Mouse (Mus musculus): ENCODE measurements around the gene Cdc42.

Cdc42 gene

DNA sequence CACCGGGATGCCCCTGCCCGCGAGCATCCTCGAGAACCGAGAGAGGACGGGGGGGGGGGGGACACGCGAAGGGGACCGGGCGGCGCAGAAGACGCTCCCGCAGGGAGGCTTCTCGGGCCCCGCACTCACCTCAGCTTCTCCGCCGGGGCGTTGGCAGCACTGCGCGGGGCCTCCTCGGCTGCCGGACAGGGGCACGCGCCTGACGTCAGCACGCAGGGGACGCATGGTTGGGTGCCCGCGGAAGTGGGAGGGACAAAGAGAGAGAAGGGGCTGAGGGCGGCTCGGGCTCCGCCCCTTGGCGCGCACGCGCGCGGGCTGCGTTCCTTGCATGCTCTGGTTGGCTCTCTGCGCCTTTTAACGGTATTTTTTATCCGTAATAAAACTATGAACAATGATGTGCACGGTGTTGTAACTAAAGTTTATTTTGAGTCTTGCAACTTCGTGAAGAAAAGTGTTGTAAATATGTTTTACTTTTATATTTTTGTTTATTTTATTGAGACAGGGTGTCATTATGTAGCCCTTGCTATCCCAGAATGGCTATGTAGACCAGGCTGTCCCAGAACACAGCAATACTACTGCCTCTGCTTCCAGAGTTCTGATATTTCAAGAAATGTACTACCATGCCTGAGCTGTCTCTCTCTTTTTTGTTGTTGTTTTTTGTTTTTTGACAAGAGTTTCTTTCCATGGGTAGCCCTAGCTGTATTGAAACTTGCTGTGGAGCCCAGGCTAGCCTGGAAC, at the start of gene Cdc42:
Gene Cdc42, minus strand, starts transcription at position 204 of the 738 bp plus-strand sequence.
- peak; percentile 99 for DNase-seq (ENCODE audit: low read depth, low spot score)

DNA sequence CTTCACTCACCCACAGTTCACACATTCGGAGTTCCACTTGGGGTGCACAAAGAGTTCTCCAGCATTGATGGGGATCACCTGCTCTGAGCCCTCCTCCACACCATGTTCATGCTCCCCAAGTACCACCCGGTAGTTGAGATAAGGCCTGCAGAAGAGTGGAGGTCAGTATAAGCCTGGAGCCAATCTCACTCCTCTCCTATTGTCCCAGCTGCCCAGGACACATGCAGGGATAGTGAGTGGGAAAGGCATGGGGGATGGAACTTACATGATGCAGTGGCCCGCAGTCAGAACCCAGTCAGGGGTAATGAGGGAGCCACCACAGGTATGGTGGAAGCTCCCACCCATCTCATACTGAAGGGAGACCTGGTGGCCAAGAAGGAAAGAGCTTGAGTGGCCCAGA, 48.1 kb upstream of the Cdc42 start:
- no peak for DNase-seq (ENCODE audit: low read depth, low spot score)

DNA sequence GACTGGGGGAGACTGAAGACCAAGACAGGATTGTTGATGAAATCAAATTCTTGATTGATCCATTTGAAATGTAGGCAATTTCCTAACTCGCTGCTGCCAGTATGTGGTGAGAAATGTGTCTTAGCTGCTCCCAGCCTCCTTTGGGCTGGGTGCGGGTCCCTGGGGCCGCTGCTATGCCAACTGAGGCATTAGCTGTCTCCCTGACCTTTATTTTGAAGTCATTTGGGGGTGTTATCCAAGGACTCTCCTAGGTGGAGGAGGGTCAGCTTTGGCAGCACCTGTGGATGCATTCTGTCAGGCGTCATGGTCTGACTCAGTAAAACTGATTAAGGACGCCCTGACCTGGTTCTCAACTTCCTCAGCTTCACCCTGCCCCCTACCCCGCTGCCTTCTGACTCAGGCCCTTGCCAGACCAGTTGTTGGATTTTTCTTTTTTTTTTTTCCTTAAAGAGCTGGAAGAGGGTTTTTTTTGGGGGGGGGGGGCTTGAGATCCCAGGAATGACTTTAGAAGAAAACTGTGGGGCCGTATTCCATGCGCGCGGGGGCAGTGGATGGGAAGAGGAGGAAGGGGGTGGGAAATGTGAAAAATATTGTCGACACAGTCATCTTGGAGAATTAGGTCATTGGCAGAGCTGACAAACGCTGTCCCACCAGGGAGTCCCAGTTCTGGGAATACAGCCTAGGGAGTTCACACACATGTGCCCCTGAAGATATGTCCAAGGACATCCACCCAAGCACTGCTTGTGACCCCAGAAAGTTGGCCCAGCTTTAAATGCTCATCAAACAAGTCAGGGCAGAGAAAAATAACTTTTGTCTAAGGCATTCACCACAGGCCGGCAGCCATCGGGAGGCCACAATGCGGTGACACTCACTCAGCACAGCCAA, 39.4 kb upstream of the Cdc42 start:
- no peak for DNase-seq (ENCODE audit: low read depth, low spot score)

DNA sequence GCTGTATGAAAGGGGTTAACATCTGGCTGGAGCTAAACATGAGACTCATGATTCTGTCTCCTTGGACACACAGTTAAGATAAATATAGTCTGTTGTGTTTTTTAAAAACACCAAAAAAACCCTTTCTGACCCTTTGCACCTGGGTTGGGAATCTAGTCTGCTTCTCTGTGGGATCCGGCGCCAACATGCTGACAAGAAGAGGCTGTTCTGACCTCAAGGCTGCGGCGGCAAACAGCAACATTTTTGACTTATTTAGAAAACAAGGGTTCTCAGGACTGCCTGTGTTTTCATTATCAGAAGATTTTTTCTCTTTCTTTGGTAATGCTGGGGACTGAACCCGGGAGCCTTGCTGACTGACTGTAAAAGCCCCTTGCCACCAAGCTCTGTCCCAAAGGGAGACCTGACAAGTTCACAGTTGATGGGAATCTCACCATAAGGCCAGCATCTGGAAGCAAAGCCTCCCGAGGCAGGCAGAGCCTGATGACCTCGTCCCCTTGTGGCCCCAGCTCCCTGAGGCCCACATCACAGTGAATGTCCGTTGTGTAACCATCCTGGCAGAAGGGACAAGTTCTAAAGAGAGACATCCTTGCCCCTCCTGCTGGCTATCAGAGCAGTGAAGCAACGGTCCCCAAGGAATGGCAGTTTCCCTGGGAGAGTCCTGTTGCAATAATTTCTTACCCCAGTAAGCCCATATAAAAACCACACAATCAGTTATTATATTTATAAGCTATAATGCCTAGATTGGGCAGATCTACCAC, 36.0 kb upstream of the Cdc42 start:
- no peak for DNase-seq (ENCODE audit: low read depth, low spot score)

DNA sequence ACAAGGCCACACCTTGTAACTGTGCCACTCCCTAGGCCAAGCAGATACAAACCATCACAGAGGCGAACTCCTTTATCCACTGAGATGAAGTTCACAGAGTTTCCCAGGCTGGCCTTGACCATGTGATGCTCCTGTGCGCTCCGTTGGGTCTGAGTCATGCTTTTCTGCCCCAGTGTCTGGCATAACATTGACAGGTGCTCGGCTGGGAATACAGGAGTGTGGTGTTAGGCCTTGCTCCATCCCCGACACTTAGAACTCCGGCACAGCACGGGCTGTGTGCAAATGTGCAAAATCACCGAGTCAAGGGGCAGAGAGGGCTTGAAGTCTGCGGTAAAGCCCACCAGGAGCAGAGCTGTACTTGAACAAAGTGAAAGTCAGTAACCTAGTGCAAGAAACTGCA, 35.4 kb upstream of the Cdc42 start:
- no peak for DNase-seq (ENCODE audit: low read depth, low spot score)

DNA sequence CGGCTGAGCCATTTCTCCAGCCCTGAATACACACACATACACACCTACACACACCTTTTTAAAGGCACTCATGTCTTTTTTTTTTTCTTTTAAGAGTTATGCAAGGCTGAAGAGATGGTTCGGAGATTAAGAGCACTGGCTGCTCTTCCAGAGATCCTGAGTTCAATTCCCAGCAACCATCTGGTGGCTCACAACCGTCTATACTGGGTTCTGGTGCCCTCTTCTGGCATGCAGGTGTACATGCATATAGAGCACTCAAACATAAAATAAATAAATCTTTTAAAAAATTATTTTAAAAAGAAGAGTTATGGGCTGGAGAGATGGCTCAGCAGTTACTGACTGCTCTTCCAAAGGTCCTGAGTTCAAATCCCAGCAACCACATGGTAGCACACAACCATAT, 33.8 kb upstream of the Cdc42 start:
- DNase-seq (ENCODE audit: low read depth, low spot score), result peak; percentile 65

DNA sequence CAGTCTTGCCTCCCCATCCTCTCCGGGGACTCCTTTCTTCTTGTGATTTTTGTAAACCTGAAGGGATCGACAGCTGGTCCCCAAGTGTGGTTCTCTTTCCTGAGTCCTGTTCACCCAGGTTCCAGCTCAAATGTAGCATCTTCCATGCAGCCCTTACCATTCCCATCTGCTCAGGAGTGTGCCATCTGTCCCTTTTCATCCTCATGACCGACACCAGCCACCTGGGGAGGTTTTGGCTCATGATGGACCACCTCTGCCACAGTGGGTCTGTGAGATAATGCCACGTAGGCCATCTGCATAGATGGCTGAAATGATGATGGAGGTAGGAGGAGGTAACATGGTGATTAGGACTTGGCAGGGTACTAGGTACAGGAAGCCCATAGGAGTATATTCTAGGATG, 32.7 kb upstream of the Cdc42 start:
- no peak for DNase-seq (ENCODE audit: low read depth, low spot score)

DNA sequence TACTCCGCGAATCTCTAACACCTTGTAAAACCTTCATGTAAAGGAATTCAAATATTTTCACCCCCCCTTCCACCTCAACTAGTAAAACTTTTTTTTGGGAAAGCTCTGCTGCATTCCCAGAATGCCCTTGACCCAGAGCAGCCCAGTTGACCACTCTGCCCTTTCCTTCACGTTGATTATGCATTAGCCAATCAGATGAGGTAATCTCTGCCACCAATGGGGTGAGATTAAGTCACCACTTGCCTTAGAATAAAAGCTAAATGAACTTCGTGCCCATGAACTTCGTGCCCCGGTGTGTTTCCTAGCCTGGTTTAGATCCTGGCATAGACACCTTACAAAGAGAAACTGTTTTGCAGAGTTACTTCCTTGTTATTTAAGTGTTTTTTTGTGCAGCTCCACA, 31.5 kb upstream of the Cdc42 start:
- peak; percentile 31 for DNase-seq (ENCODE audit: low read depth, low spot score)

DNA sequence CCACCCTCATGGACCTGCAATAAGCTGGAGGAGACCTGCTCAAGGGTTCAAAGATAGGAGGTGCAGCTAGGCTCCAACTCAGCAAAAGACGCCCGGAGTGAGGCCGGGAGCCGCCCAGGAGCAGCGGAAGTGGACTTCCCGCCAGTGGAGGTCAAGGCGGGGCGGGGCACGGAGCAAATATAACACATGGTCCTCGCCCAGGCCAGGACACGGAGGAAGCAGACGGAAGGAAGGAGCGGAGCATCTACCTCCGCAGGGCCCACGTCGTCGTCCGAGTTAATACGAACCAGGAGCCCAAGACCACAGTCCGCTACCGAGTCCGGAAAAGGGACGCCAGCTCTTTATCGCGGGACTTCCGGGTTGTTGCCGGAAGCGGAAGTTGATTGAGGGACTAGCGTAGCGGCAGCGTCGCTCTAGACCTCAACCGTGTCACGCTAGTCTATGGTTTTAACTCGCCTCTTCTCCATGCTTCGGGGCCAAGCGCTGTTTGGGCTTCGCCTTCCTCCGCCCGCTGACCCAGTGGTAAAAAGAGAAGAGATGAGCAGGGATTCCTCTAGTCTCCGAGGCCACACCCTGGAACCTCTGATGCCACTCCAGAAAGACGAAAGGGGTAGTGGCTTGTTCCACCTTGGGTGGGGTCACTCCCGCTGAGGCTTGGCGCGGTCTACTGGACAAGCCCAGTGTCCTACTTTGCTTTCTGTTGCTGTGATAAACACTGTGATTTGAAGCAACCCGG, 30.7 kb upstream of the Cdc42 start:
- peak; percentile 91 for DNase-seq (ENCODE audit: low read depth, low spot score)

DNA sequence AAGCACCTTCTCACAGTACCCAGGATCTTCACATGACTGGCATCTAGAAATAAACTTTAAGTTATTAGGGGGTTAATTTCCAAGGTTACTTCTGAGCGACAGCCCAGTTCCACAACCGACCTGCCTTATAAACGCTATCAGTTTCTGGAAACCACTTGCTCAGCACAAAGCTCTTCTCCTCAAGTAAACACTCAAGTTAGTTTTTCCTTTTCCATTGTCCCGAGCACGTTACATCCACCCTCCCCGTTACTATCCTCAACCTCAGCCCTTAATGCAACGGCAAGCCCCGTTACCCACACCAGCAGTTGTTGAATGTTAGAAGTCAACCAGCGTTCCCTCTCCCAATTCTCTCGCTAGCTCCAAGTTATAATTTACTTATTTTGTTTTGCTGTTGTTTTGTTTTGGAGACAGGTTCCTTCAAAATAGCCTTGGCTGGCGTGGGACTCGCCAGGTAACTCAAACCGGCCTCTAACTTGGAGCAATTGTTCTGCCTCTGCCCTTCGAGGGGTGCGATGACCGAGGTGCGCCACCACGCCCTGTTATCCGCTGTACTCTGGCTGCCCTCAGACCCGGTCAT, 30.1 kb upstream of the Cdc42 start:
- peak; percentile 26 for DNase-seq (ENCODE audit: low read depth, low spot score)

DNA sequence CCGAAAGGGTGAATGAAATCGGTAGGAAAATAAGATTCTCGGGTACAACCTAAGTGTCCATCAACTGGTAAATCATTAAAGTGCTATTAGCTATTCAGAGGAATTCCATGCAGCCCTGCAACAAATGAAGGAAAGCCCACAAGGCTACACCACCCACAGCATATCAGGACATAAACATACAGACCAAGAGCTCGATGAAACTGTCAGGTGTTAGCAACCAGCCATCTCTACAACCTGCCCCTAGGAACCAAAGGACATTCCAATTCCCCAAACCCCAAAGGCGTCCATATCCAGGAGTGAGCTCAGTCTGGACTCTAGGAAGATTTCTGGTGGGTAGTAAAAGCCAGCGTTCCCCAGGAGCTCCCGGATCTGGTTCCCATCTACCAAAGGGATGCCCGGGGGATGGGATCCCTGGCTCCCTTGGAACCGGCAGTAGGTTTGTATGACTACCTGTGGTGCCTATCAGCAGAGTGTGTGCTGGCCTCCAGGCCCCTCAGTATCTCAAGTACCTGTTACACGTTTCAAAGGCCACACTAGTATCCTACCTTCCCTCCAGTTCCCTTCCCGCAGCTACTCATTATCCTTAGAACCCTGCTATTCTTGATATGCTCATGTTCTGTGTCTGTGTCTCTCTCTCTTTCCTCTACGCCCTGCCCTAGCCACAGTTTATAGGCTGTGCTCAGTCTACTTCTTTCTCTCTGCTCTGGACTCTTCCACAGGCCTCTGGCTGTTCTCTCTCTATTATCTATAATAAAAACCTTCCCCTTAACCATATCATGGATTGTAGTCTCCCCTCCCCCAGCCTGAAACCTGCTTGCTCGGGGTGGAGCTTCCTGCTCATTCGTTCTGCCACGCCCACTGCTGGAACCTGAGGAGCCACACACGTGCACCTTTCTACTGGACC, 23.4 kb upstream of the Cdc42 start:
- no peak for DNase-seq (ENCODE audit: low read depth, low spot score)

DNA sequence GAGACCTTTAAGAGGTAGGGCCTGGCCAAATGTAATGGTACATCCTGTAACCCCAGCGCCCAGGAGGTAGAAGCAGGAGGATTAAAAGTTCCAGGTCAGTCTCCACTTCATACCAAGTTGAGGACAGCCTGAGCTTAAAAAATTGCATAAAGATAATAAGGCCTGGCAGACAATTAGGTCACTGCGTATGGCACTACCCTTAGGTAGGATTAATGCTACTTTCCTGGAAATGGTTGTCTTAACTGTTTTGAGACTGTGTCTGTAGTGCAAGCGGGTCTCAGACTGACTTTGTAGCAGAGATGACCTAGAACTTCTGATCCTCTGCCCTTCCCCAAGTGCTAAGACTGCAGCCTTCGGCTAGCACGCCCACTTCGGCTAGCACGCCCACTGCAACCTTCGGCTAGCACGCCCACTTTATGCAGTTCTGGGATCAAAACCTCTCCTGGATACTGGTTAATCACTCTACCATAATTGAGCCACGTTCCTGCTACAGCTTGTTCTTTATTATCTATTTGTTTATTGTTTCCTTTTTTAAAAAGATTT, 22.3 kb upstream of the Cdc42 start:
- no peak for DNase-seq (ENCODE audit: low read depth, low spot score)

DNA sequence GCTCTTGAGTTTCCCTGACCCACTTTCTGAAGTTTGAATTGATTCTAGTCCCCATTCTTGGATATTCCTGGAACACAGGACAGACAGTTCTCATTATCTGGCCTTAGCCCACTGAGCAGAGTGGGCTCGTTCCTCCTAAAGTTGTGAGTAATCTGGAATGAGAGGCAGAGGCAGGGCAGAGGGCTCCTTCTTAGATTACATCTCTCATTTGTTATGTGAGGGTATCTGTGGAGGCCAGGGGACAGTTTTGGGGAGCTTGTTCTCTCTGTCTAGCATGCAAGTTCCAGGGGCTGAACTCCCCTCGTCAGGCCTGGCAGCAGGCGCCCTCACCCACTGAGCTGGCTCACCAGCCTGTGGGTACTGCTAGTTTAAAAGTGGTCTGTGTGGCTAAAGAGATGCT, 21.6 kb upstream of the Cdc42 start:
- no peak for DNase-seq (ENCODE audit: low read depth, low spot score)

DNA sequence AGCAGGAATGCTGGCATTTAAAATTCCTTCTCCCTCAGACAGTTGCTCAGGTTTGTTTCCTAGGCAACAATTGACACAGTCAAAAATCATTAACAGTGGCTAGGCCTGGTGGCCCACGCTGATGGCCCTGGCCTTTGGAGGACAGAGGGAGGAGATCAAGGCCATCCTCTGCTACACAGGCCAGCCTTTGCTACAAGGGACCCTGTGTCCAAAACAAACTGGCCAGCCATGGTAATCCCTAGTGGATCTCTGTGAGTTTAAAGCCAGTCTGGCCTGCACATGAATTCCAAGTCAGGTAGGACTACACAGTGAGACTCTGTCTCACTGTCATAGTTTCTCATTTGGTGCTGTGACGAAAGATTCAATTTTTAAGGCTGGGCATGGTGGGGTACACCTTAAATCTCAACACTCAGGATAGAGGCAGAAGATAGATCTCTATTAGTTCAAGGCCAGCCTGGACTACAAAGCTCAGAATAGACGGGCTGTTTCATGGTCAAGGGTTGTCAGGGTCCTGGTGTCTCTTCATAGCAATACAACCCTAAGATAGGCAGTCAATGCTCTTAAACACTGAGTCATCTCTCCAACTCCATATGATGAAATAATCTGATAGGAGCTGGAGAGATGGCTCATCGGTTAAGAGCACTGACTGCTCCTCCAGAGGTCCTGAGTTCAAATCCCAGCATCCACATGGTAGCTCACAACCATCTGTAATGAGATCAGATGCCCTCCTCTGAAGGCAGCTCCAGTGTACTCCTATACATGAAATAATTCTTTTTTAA, 20.2 kb upstream of the Cdc42 start:
- DNase-seq (ENCODE audit: low read depth, low spot score), result no peak

DNA sequence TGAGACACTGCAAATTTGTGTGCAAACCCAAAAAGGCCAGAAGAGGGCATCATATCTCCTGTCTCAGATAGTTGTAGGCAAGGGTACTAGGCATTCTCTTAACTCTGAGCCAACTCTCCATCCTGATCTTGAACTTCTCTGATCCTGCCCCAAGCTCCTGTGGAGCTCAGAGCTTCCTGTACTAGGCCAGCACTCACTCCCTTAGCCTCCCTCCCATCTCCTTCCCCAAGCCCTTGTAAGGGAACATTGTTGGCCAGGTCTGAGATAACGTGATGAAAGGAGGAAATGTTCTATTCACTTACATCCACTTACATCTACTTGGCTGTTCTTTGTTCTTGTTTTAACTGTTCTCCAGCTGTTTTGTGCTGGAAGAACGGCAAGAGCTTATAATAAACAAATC, 19.3 kb upstream of the Cdc42 start:
- DNase-seq (ENCODE audit: low read depth, low spot score), result no peak

DNA sequence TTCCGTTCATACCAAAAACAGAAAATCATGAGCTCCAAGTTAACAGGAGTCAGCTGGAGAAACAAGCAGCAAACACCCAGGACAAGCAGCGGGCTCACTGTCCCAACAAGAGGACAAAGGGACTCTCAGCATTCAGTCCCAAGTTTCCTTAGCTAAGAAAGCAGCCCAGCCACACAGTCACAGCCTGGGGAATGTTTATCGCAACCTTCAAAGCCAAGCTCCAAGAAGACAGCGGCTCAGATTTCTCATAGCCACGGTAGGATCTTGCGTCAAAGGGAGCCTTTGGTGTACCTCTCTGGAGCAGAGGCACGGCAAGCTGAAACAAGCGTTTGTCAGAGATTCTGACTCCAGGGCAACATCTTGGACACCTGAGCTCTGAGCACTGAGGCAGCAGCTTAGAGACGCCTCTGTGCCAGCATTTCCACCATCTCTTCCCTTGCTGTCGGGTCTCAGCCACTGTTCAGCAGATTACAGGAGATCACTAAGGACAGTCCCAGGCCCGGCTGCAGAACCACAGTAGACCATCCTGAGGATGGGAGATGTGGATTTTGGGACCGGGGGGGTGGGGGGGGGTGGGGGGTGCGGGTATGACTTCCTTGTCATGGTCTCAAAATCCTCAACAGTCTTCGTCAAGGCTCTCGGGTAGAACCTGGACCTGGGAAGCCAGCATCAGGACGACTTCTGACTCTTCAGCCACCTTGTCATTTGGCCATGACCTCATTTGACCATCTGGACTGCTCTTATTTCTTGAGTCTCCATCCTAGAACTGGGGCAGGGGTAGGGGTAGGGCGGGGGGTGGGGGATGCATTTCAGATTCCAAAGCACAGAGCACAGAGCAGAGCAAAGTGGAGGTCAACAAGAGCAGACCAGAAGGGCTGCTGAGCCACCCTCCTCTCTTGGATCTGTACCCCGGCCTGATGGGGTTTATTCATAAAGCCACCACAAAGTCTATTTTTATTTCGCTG, 18.1 kb upstream of the Cdc42 start:
- no peak for DNase-seq (ENCODE audit: low read depth, low spot score)

DNA sequence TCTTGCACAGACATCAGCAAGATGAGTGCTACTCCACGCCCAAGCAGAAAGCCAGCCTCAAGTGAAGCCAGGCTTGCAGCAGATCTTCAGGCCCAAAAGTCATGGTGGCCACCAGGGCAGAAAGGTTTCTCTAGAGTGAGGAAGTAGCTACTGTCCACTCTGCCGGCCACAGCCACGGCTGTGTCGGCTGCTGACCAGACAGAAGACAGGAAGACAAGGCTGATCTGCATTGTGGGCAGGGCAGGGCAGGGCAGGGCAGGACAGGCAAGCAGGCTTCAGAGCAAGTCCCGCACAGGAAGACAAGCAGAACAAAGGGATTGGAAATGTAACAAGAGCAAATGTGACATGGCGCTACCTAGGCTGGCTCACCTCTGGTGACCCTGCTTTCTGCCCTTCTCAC, 16.2 kb upstream of the Cdc42 start:
- no peak for DNase-seq (ENCODE audit: low read depth, low spot score)
